Mouse (Mus musculus) left cerebral cortex, postnatal 14 days (tissue): ENCODE data around the gene Gm28047. TPM values are rescaled to one million over a fixed set of nuclear protein-coding genes. Genes with fewer than 3 reads are reported as not detected.
"Not testable (repeated sequence)": the region's sequence is repeated elsewhere in the genome, so short reads cannot be mapped to it uniquely, and the experiment has no call there.

Experiments
- DNase-seq, 2 experiments: peaks; one replicate each; pipeline ENCODE4 v3.0.0; 2021 to 2022; ENCODE audit warnings: low spot score in 2 of 2, mixed read lengths in 1 of 2
- intact Hi-C: fragments of 180-260 bp; cut with DNase I; formaldehyde crosslinking; loops from one replicate; pipeline ENCODE4 v1.15.1; 2025
- long read RNA-seq, 2 experiments: library from polyadenylated mRNA; stranded (forward); transcript quantifications; one replicate each; pipeline ENCODE4 v2.0.0; 2021
- total RNA-seq, 2 experiments: library from RNA; stranded (reverse); gene quantifications; 2 replicates each; pipeline ENCODE4 v1.2.3; 2021

Gene Gm28047
- 1 to 10 TPM in 1 of 2 experiments, not detected in 1; 1.4 TPM for total RNA-seq
- long read RNA-seq, experiment 1, partial matches to known transcripts = 0 of 1 reads
- long read RNA-seq, experiment 1, other reads (novel, unspliced or antisense) = 1 of 1 reads
- long read RNA-seq, experiment 2, partial matches to known transcripts = 2 of 2 reads
- long read RNA-seq, experiment 2, other reads (novel, unspliced or antisense) = 0 of 2 reads

DNA sequence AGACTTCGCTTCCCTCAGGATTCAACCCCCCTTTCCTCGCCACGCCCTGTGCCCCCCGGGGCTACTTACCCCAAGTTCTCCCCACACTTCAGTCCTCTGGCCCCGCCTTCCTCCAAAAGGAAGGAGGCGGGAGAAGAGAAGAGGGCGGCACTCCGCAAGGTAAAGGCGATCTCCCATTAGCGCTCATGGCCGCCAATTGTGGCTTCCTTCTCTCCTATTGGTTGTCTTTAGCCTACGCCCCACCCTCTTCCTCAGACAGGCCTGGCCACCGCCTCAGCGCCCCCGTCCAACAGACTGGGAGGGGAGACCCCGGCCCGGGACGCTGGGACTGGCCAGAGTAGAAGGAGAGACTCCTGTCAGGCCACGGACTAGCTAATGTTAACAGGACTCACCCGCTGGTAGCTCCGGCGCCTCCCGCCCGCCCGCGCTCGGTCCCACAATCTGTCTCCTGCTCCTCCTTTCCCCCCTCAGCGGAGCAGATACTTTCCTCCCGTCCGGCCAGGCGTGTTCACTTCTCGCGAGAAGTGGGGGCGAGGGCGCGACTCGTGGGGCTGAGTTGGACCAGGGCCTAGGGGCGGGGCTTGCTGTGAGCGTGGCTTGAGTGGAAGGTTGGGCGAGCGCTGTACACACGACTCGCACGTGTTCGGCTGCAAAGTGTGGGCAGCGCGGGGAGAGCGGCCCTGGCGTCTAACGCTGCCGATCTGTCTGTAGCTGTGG lies at the start of gene Gm28047, which contains the start of gene Atf7:
Gm28047 (minus strand) TSS at position 98 of the 717 bp plus-strand sequence.
Atf7 (minus strand) TSS at position 495 of the 717 bp plus-strand sequence.
- peak; percentile 98 to 99 for DNase-seq
- intact Hi-C loops = loop anchor here (2.0 kb wide), 1 partner anchor 46 kb away; no protein-coding TSS in a partner anchor

DNA sequence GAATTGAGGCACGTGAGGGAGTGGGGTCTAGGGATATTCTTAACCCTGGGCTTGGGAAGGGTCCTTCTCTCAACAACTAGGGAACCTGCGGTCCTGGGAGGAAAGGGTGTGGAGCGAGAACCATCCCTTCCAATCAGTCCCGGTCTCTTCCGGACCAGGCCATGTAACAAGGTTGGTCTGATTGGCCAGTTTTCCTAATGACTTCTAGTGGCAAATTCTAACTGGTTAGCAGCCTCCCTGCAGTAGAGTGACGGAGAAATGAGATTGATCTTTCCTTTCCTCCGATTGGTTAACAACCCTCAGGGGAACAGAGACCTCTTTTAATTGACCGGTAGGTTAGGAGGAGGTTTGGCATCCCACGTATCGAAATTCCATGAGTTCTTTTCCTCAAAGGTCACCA lies 48.7 kb upstream of the Gm28047 start:
- peak; percentile 70 to 88 for DNase-seq
- intact Hi-C loops = loop anchor here (5.0 kb wide), 1 partner anchor 91 kb away; no protein-coding TSS in a partner anchor

DNA sequence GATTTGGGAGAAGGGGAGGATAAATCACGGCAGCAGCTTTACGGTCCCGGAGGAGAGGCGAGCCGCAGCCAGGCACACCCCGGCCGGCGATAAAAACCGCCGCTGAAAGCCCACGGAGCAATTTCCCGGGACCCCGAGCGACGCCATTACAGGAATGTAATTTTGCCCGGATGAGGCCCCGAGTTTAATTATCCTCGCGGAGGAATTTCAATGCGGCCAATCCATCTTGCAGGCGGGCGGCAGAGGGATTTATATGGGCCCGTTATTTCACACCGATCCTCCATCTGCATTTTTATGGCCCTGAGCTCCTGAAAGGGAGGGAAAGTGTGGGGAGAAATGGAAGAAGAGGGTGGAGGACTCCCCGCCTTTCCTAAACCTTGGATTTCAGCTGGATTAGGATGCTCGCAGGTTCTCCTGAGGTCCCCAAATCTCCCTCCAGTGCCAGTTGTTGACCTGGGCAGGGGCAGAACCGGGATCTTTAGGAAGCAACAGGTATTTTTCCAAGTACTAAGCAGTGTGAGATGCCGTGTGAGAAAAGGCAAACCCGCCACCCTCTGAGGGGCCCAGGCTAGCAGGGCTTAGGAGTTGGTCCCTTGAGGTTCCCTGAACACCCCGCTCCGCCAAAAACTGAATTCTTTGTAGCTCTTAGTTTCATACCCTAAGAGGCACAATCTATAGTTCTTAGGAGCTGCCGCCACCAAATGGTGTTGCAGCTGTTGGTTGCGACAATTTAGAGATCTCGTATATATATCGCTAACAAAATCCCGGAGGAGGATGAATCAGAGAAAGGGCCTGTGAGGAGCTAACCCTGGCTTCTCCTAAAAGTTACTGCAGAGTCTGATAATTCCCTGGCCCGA lies 47.6 kb upstream of the Gm28047 start, which contains the start of gene Atp5g2:
Atp5g2 (minus strand) TSS at position 138 of the 857 bp plus-strand sequence.
- DNase-seq = peak in 1 of 2 experiments; percentile 50
- intact Hi-C loops = loop anchor here (5.0 kb wide), 1 partner anchor 90 kb away; no protein-coding TSS in a partner anchor

DNA sequence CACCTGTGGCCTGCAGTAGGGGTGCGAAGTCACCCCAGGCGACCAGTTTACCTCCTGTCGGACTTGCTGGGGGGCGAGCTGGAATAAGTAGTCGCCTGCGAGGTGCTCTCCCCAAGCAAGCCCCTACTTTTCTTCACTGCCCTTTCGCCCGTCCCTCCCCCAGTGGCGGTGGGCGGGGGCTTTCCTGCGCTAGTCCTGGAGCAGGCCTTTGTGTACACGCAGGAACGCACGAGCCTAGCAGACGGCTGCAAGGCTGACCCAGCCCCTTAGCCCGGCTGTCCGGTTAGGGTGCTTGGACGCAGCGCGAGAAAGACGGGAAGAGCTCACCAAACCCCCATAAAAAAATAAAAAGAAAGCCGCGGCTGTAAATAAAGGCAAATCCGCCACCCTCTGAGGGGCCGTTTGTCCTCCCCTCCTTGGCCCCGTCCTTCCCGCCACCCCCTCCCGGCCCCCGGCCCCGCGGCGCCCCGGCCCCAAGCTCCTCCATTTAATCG lies 46.9 kb upstream of the Gm28047 start:
- DNase-seq = peak; percentile 61 to 69
- intact Hi-C loops = loop anchor here (2.0 to 5.0 kb wide), 2 partner anchors 47 to 89 kb away; partner anchors contain the start of genes Atf7 and Gm28047

DNA sequence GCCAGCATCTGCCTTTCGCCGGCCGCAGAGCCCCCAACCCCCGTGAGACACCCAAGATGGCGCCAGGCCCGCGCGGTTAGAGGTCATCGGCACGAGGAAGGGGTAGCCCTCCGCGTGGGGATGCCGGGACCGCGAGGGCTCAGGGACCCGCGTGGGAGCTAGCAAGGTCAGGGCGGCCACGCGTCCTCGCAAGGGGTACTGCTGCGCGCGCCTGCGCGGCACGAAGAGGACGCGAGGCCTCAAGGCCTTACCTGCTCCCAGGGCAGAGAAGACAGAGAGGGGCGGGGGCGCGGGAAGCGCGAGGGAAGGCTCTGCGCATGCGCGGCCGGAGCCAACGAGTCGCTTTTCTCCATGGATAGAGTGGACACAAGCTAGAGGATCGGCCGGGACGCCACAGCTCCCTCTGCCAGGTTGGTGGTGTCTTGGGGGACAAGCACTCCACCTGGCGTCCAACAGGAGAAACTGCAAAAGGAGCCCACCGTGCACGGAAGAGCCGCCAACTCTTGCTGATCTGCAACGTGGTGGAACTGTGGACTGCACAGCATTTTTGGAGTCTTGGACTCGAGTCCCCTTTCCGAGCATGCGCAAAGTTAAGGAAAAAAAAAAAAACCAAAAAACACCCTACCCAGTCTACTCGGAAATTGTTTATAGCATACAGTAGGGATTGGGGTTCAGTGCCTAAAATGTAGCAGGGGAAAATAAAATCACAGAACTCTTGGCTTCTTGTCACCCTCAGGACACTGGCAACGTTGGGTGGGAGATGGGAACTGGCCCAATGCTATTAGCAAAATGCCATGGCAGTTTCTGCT lies 46.1 kb upstream of the Gm28047 start:
- DNase-seq = peak; percentile 98 to 99
- intact Hi-C loops = loop anchor here (2.0 to 5.0 kb wide), 2 partner anchors 46 to 89 kb away; partner anchors contain the start of genes Atf7 and Gm28047

DNA sequence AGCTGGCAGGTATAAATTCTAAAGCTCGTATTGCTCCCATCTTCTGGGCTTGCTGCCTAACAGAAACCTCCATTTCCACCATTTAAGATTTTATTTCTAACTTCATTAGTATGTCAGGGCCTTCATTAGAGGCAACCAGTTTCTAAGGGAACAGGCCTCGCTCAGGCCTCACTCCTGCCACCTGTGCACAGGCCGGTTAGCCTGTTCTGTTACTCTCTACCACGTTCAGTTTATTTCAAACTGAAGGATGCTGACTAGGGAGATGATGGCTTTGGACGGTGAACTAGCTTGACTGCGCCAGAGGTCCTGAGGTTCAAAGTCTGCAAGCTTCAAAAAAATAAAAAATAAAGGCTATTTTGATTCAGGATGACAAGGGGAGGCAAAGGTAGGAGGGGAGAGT lies 45.4 kb upstream of the Gm28047 start:
- intact Hi-C loops = loop anchor here (2.0 to 5.0 kb wide), 2 partner anchors 45 to 88 kb away; partner anchors contain the start of genes Atf7 and Gm28047
- no peak for DNase-seq

DNA sequence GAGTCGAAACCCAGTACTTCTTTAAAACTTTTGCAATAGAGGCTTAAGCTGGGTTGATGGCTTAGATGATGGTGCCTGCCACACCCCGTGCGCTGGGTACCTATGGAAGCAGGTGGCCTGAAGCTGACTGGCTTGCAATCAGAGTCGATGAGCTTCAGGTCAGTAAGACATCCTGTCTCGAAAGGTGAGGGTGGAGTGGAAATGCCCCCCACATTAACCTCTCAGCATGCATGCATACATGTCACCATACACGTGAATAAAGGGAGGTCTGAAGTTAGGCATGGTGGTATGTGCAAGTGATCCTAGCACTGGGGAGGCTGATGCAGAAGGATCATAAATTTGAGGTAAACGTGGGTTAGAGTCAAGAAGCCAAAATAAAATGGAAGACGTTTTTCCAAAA lies 44.7 kb upstream of the Gm28047 start:
- intact Hi-C loops = no loop called here
- no peak for DNase-seq

DNA sequence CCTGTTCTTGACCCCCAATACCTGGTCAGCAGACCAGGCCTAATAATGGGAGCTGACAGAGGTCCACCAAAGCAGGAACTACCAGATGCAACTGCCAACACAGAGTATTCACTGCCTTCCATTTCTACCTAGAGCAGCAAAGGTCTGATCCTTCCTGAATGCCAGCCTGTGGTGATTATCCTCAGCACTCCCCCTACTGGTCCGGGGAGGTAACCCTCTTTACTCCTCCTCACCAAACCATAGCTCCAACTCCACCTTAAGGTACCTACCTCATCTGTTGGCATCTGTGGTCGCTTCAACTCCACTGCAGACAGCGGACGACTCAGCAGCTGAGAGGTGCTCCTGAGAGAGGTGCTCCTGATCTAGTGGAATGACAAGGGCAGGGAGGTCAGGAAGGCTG lies 40.6 kb upstream of the Gm28047 start:
- peak; percentile 61 for DNase-seq
- intact Hi-C loops = no loop called here

DNA sequence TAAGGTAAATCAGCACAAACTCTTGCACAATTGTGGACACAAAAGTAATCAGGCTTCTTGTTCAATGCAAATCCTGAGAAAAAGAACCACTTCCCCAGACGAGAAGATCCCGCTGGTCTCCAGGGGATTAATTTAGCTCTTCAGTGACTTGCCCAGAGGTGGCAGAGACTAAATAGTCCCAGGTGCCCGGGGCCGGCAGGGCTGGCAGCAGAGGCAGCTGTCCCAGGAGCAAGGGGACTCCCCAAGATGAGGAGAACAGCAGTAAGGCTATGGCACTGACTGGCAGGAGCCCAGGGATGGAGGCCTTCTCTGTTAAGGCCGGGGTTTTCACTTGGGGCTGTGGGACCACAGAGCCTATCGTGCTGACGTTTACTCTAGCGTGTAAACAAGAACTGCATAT lies 39.0 kb upstream of the Gm28047 start:
- intact Hi-C loops = no loop called here
- no peak for DNase-seq

DNA sequence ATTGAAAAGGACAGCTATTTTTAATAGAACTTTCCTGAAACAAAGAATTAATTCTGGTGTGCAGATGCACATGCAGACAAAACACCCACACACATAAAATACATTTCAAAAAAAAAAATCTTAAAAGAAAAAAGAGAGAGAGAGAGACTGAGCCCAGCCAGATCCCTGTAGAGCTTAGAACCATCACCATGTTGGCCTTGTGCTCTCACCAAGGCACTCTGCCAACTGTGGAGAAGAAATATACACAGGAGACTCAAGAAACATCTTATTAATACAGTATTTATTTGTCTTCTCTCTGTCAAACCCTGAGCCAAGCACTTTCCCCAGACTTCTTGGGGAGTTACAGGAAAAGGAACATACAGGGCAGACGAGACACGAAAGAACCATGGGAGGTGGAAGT lies 37.7 kb upstream of the Gm28047 start:
- intact Hi-C loops = not testable (repeated sequence)

DNA sequence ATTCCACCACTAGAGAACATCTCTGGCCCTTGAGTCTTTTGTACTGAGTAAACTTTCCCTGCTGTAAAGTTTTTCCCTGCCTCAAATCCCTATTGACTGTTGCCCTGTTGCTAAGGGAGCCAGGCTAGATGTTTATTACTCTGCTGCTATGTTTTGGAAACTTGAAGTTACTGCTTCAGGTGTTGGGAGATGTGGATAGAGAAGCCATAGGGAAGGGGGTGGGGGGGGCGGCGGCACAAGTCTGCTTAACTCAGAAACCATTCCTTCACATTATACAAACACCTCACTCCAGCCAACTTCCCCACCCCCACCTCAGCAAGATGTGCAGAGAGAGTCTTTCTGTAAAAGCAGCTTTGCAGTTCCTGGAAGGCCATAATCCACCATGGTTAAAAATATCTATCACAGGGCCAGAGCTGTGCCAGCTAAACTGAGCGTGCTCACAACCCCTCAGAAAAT lies 33.1 kb upstream of the Gm28047 start:
- peak; percentile 27 to 66 for DNase-seq
- intact Hi-C loops = loop anchor here (1.0 to 5.0 kb wide), 3 partner anchors 22 to 111 kb away; no protein-coding TSS in a partner anchor

More for the DNA sequence above, 37.7 kb upstream of the Gm28047 start:
- not testable (repeated sequence) for DNase-seq

DNA sequence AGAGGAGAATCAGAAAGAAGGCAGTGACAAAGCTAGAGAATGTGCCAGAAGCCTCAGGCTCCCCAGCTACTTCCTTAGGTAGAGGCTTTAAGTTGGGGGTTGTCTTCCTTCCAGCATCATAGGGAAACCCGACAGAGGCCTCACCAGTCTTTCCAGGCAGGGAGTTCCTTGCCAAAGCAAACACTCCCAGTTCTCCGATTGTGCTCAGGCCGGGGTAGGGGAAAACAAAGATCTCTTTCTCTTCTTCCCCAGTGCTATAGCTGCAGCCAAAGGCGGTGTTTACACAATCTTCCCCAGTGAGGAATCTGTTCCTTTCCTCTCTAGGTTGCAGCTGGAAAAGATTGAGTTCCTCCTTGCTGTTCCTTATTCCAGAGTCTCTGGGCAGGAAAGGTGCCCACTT lies 31.8 kb upstream of the Gm28047 start:
- DNase-seq = peak in 1 of 2 experiments; percentile 31
- intact Hi-C loops = loop anchor here (1.0 to 5.0 kb wide), 3 partner anchors 20 to 109 kb away; no protein-coding TSS in a partner anchor

DNA sequence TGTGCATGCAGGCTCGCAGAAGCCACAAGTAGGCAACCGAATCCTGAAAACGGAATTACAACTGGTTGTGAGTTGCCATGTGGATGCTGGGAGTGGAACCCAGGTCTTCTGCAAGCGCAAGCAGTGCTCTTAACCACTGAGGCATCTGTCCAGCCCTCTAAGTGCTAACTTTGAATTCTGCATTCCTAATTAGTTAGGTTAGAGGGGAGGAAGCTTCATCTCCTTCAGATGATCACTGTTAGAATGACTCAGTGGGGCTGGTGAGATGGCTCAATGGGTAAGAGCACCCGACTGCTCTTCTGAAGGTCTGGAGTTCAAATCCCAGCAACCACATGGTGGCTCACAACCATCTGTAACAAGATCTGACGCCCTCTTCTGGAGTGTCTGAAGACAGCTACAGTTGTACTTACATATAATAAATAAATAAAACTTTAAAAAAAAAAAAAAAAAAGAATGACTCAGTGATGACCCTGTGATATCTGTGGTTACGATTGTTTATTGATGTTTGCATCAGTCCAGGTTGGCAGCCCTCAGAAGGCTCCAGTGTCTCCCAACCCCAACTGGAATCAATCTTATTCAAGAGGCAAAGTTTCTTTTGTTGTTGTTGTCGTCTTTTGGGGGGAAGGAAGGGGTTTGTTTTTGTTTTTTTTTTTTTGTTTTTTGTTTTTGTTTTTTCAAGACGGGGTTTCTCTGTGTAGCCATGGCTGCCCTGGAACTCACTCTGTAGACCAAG lies 27.2 kb upstream of the Gm28047 start:
- DNase-seq, intact Hi-C loops: not testable (repeated sequence)

DNA sequence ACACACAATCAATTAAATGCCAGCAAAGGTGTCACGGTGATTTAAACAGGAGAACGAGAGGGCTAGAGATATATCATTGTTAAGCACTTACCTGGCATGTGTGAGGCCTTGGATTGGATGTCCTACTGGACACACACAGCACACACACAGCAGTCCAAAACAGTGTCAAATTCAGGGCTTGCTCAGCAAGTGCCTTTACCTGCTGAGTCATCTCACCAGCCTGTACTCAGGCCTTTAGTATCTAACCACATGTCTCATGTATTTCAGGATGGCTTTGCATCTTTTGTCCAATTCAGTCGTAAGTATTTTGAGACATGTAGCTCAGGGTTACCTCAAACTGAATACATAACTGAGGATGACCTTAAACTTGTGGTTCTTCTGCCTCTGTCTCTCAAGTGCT lies 26.2 kb upstream of the Gm28047 start:
- no peak for DNase-seq
- intact Hi-C loops = no loop called here

DNA sequence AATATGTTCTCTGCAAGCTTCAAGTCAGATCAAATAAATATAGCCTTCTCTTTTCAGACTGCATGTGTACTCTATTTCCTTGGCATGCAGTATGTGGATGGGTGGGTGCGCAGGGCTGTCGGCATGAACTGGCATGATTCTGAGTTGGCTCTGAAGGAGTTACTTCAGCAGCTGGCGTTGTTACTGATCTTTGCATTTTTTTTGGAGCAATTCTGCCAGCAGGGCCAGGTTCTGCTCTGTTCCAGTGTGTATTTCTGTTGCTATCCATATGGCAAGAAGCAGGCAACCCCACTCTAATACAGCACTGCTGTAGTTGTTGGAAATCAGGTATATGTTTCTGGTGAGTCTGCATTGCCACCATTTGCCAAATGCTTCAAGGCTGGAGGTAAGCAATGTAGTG lies 10.9 kb upstream of the Gm28047 start:
- intact Hi-C loops = loop anchor here (1.0 kb wide), 1 partner anchor 21 kb away; no protein-coding TSS in a partner anchor

DNA sequence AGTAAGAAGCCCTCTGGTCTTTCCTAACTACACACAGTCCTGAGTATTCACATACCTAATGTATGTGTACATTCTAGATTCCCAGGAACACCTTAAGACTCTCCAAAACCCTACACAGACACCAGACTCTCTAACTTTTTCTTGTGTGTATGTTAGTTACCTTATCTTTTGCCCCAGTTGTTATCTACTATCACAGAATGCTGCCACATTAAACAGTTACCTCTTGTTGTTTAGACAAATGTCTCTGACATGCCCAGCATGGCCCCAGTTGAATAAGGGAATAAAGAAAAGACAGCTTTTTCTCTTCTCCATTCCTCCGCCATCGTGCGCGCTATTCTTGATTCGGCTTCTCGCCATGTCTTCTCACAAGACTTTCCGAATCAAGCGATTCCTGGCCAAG lies 9.8 kb upstream of the Gm28047 start:
- DNase-seq = no peak
- intact Hi-C loops = no loop called here

More for the DNA sequence above, 10.9 kb upstream of the Gm28047 start:
- DNase-seq = peak; percentile 59 to 88

DNA sequence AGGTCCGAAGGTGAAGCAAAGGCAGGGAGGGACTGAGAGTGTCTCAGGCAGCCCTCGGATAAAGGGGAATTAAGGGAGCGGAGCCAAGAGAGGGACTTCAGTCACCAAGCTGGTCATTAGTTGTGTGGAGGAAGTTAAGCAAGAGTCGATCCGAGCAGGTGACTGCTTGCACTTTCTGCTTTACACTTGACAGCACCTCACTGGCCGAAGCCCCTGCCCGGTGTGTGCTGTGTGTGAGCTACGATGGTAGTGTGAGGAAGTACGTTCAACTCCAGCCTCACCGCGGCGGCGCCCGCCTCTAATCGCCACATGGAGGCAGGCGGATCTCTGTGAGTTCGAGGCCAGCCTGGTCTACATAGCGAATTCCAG lies 804 bp upstream of the Gm28047 start:
- intact Hi-C loops = loop anchor here (2.0 kb wide), 1 partner anchor 45 kb away; no protein-coding TSS in a partner anchor
- DNase-seq = peak in 1 of 2 experiments; percentile 47
